Mouse (Mus musculus): Measurements from ENCODE around the gene Parp9. TPM values are rescaled to one million over a fixed set of nuclear protein-coding genes. Genes with fewer than 3 reads are reported as not detected.

The Parp9 gene
- polyA plus RNA-seq, 1 experiment from 2014 or later, result 1.8 TPM

Other genes starting within 250 kb of the Parp9 start
- 22.7 and 27.9 TPM in 2 replicates for gene Dirc2, start 169.1 kb upstream of the Parp9 start, polyA plus RNA-seq (2015; fragmentation: Nextera tagmentation; extraction: Ambion mirVana)
- 19.7 and 21.9 TPM in 2 replicates for gene Hspbap1, start 168.1 kb upstream of the Parp9 start, polyA plus RNA-seq (2015; fragmentation: Nextera tagmentation; extraction: Ambion mirVana)
- gene Parp14, start 66.9 kb upstream of the Parp9 start, polyA plus RNA-seq (2015; fragmentation: Nextera tagmentation; extraction: Ambion mirVana), result 0.24 and 0.35 TPM in 2 replicates
- 1.3 and 1.4 TPM in 2 replicates for gene Dtx3l, start 681 bp downstream of the Parp9 start, polyA plus RNA-seq (2015; fragmentation: Nextera tagmentation; extraction: Ambion mirVana)
- gene Kpna1, start 40.3 kb downstream of the Parp9 start, polyA plus RNA-seq (2015; fragmentation: Nextera tagmentation; extraction: Ambion mirVana), result 79.8 and 84.1 TPM in 2 replicates
- gene Wdr5b, start 102.7 kb downstream of the Parp9 start, polyA plus RNA-seq (2015; fragmentation: Nextera tagmentation; extraction: Ambion mirVana), result 14.5 and 14.8 TPM in 2 replicates
- 158 and 170 TPM in 2 replicates for gene Fam162a, start 133.1 kb downstream of the Parp9 start, polyA plus RNA-seq (2015; fragmentation: Nextera tagmentation; extraction: Ambion mirVana)
- gene Ccdc58, start 133.2 kb downstream of the Parp9 start, polyA plus RNA-seq (2015; fragmentation: Nextera tagmentation; extraction: Ambion mirVana), result 44.8 and 45.6 TPM in 2 replicates
- gene Csta1, start 192.8 kb downstream of the Parp9 start, polyA plus RNA-seq (2015; fragmentation: Nextera tagmentation; extraction: Ambion mirVana), result not detected in 2 replicates
- 0.59 TPM in 1 of 2 replicates, not detected in the other for gene Stfa2l1, start 218.3 kb downstream of the Parp9 start, polyA plus RNA-seq (2015; fragmentation: Nextera tagmentation; extraction: Ambion mirVana)
- gene Gm5483, start 245.7 kb downstream of the Parp9 start, polyA plus RNA-seq (2015; fragmentation: Nextera tagmentation; extraction: Ambion mirVana), result 1.1 TPM in 1 of 2 replicates, not detected in the other

Data from midbrain, embryonic 13.5 days (tissue).